Mouse (Mus musculus) embryonic facial prominence, embryonic 12.5 days (tissue): ENCODE data around the gene Eif2ak1. TPM values are rescaled to one million over a fixed set of nuclear protein-coding genes. Genes with fewer than 3 reads are reported as not detected.
A peak's percentile ranks its signal among the peaks of the same experiment; 100 is the strongest.

Source experiments
- ATAC-seq: fragments of 200-750 bp; cut with Nextera tagmentation; 2 replicates; pipeline ENCODE4 v1.8.0; 2017; ENCODE audit not compliant: insufficient number of reproducible peaks, insufficient read depth, low FRiP score, low TSS enrichment
- H3K27ac ChIP-seq: fragments of 300-500 bp; sonication (generic); 2 replicates; pipeline ENCODE4 v1.5.1; 2016; ENCODE audit warnings: mild to moderate bottlenecking
- H3K27me3 ChIP-seq: fragments of 300-500 bp; sonication (generic); 2 replicates; pipeline ENCODE4 v1.6.1; 2016; ENCODE audit warnings: mild to moderate bottlenecking, moderate library complexity
- H3K36me3 ChIP-seq: fragments of 300-500 bp; sonication (generic); 2 replicates; pipeline ENCODE4 v1.6.1; 2016; ENCODE audit warnings: mild to moderate bottlenecking
- H3K4me1 ChIP-seq: fragments of 300-500 bp; sonication (generic); 2 replicates; pipeline ENCODE4 v1.6.1; 2016
- H3K4me2 ChIP-seq: fragments of 300-500 bp; sonication (generic); replicated peaks from 2 replicates; pipeline ENCODE4 v1.6.1; 2016; ENCODE audit warnings: mild to moderate bottlenecking, moderate library complexity
- H3K4me3 ChIP-seq: fragments of 300-500 bp; sonication (generic); 2 replicates; pipeline ENCODE4 v1.5.1; 2016; ENCODE audit warnings: mild to moderate bottlenecking
- H3K9ac ChIP-seq: fragments of 300-500 bp; sonication (generic); 2 replicates; pipeline ENCODE4 v1.6.1; 2016; ENCODE audit warnings: mild to moderate bottlenecking, moderate library complexity
- H3K9me3 ChIP-seq: fragments of 300-500 bp; sonication (generic); 2 replicates; pipeline ENCODE4 v1.6.1; 2016; ENCODE audit warnings: mild to moderate bottlenecking, moderate library complexity
- WGBS: fragments of 180-500 bp; shearing (Covaris S2); methylation state at CpG from one replicate; pipeline ENCODE4 v1.1.7; 2016; 5-methylcytosine and 5-hydroxymethylcytosine counted together
- polyA plus RNA-seq: library from polyadenylated mRNA; unstranded; fragments of >200 nt; fragmentation: Nextera tagmentation; extraction: Ambion mirVana; gene quantifications from 2 replicates; pipeline ENCODE4 v1.2.1, GENCODE M21; 2016

Eif2ak1 gene
- polyA plus RNA-seq, 1 experiment from 2014 or later: 47.7 TPM

- no peaks in the 10 kb centered on the region for H3K27me3 ChIP-seq
- H3K9me3 ChIP-seq: no peaks in the 10 kb centered on the region
- H3K4me2 ChIP-seq: no peak overlapping the region
- ATAC-seq: no peak
- WGBS: 91% methylated on average over 4 of the region's 4 CpGs
- H3K27ac ChIP-seq: no peak overlapping the region
- no peak overlapping the region for H3K9ac ChIP-seq
- H3K36me3 ChIP-seq: peaks cover 65% of the 10 kb centered on the region
- peaks cover 9% of the 10 kb centered on the region; the same call in 1 of the 2 replicates for H3K4me1 ChIP-seq
- no peak overlapping the region for H3K4me3 ChIP-seq
Observed at GRCm38 (mm10) chr5:143903813-143904212, 86.2 kb downstream of the Eif2ak1 start.

- no peak overlapping the region for H3K4me2 ChIP-seq
- no peaks in the 10 kb centered on the region for H3K27me3 ChIP-seq
- 87% methylated on average over 8 of the region's 8 CpGs for WGBS
- no peak overlapping the region for H3K4me3 ChIP-seq
- H3K9ac ChIP-seq: no peak overlapping the region
- H3K36me3 ChIP-seq: peaks cover 43% of the 10 kb centered on the region
- no peak for ATAC-seq
- H3K4me1 ChIP-seq: peaks cover 18% of the 10 kb centered on the region
- H3K27ac ChIP-seq: no peak overlapping the region
- no peaks in the 10 kb centered on the region for H3K9me3 ChIP-seq
Observed at GRCm38 (mm10) chr5:143906429-143906828, 88.8 kb downstream of the Eif2ak1 start.

- Histone ChIP-seq H3K4me2 (peak overlapping the region; percentile 76), H3K9me3 (no peaks in the 10 kb centered on the region), H3K9ac (peak overlapping the region; percentile 63), H3K27ac (peak overlapping the region; percentile 78), H3K27me3 (no peaks in the 10 kb centered on the region), H3K4me1 (peaks cover 18% of the 10 kb centered on the region), H3K4me3 (peak overlapping the region; percentile 79), H3K36me3 (peaks cover 21% of the 10 kb centered on the region)
- WGBS: 2% methylated on average over 9 of the region's 9 CpGs
- ATAC-seq: no peak
Observed at GRCm38 (mm10) chr5:143908926-143909325, 91.3 kb downstream of the Eif2ak1 start.

- WGBS: under 1% methylated on average over 70 of the region's 70 CpGs
- H3K36me3 ChIP-seq: peaks cover 13% of the 10 kb centered on the region
- no peaks in the 10 kb centered on the region for H3K9me3 ChIP-seq
- peaks cover 18% of the 10 kb centered on the region for H3K4me1 ChIP-seq
- no peaks in the 10 kb centered on the region for H3K27me3 ChIP-seq
- peak within 1 kb of the TSS; percentile 78 for H3K27ac ChIP-seq
- H3K9ac ChIP-seq: peak within 1 kb of the TSS; percentile 64
- peak within 1 kb of the TSS; percentile 76 for H3K4me2 ChIP-seq
- ATAC-seq: peak; percentile 98
- H3K4me3 ChIP-seq: peak within 1 kb of the TSS; percentile 79
Observed at GRCm38 (mm10) chr5:143909417-143910400, 92.1 kb downstream of the Eif2ak1 start, which contains the start of the genes Aimp2 and Pms2. Aimp2 (minus strand) TSS chr5:143909847. Pms2 (plus strand) TSS chr5:143909964.

- 90% methylated on average over 9 of the region's 9 CpGs for WGBS
- H3K4me1 ChIP-seq: no peaks in the 10 kb centered on the region
- H3K27me3 ChIP-seq: no peaks in the 10 kb centered on the region
- H3K4me2 ChIP-seq: no peak overlapping the region
- H3K27ac ChIP-seq: no peak overlapping the region
- H3K4me3 ChIP-seq: no peak overlapping the region
- no peak overlapping the region for H3K9ac ChIP-seq
- no peak for ATAC-seq
- no peaks in the 10 kb centered on the region for H3K9me3 ChIP-seq
- peaks cover 40% of the 10 kb centered on the region for H3K36me3 ChIP-seq
Observed at GRCm38 (mm10) chr5:143916221-143916620, 98.6 kb downstream of the Eif2ak1 start.

GRCm38 (mm10) chr5:143917418-143917817 lies 99.8 kb downstream of the Eif2ak1 start:
- Histone ChIP-seq H3K4me3 (no peak overlapping the region), H3K9ac (no peak overlapping the region), H3K27ac (no peak overlapping the region), H3K4me1 (no peaks in the 10 kb centered on the region), H3K9me3 (no peaks in the 10 kb centered on the region), H3K4me2 (no peak overlapping the region), H3K27me3 (no peaks in the 10 kb centered on the region), H3K36me3 (peaks cover 48% of the 10 kb centered on the region)
- no peak for ATAC-seq
- 51% methylated on average over 5 of the region's 5 CpGs for WGBS

- Histone ChIP-seq H3K27me3 (no peaks in the 10 kb centered on the region), H3K4me3 (no peak overlapping the region), H3K9ac (no peak overlapping the region), H3K4me2 (no peak overlapping the region), H3K36me3 (peaks cover 51% of the 10 kb centered on the region), H3K9me3 (no peaks in the 10 kb centered on the region), H3K27ac (no peak overlapping the region), H3K4me1 (no peaks in the 10 kb centered on the region)
- WGBS: 94% methylated on average over 3 of the region's 3 CpGs
- ATAC-seq: no peak
Observed at GRCm38 (mm10) chr5:143918120-143918519, 100.5 kb downstream of the Eif2ak1 start.

- Histone ChIP-seq H3K27me3 (no peaks in the 10 kb centered on the region), H3K9me3 (no peaks in the 10 kb centered on the region), H3K9ac (no peak overlapping the region), H3K4me2 (no peak overlapping the region), H3K4me1 (no peaks in the 10 kb centered on the region), H3K36me3 (peaks cover 75% of the 10 kb centered on the region), H3K4me3 (no peak overlapping the region), H3K27ac (no peak overlapping the region)
- WGBS: 86% methylated on average over 6 of the region's 6 CpGs
- ATAC-seq: no peak
Observed at GRCm38 (mm10) chr5:143924781-143925452, 107.3 kb downstream of the Eif2ak1 start.

- no peak within 1 kb of the TSS for H3K9ac ChIP-seq
- H3K27me3 ChIP-seq: no peaks in the 10 kb centered on the region
- H3K9me3 ChIP-seq: no peaks in the 10 kb centered on the region
- H3K36me3 ChIP-seq: peaks cover 84% of the 10 kb centered on the region
- no peak within 1 kb of the TSS for H3K4me3 ChIP-seq
- H3K4me1 ChIP-seq: no peaks in the 10 kb centered on the region
- no peak within 1 kb of the TSS for H3K27ac ChIP-seq
- WGBS: 92% methylated on average over 8 of the region's 8 CpGs
- H3K4me2 ChIP-seq: no peak within 1 kb of the TSS
- no peak for ATAC-seq
Observed at GRCm38 (mm10) chr5:143927875-143928274, 110.3 kb downstream of the Eif2ak1 start, which contains the start of gene Gm42421. Gm42421 (plus strand) TSS chr5:143928175.

- Histone ChIP-seq H3K4me3 (no peak overlapping the region), H3K4me1 (no peaks in the 10 kb centered on the region), H3K27ac (no peak overlapping the region), H3K9ac (no peak overlapping the region), H3K36me3 (peaks cover 73% of the 10 kb centered on the region), H3K9me3 (no peaks in the 10 kb centered on the region), H3K27me3 (no peaks in the 10 kb centered on the region), H3K4me2 (no peak overlapping the region)
- ATAC-seq: no peak
- WGBS: 86% methylated on average over 4 of the region's 4 CpGs
Observed at GRCm38 (mm10) chr5:143929291-143929690, 111.7 kb downstream of the Eif2ak1 start.

GRCm38 (mm10) chr5:143930656-143931055 lies 113.1 kb downstream of the Eif2ak1 start:
- Histone ChIP-seq H3K4me1 (no peaks in the 10 kb centered on the region), H3K27me3 (no peaks in the 10 kb centered on the region), H3K9ac (no peak overlapping the region), H3K27ac (no peak overlapping the region), H3K9me3 (no peaks in the 10 kb centered on the region), H3K4me2 (no peak overlapping the region), H3K4me3 (no peak overlapping the region), H3K36me3 (peaks cover 59% of the 10 kb centered on the region)
- 96% methylated on average over 12 of the region's 12 CpGs for WGBS
- no peak for ATAC-seq
